Mouse (Mus musculus): ENCODE measurements at regions not wholly inside any gene's neighbourhood (a gene's known extent, or its start where the extent isn't known, plus 50 kb on each side); places are given as distances from the start of the nearest gene placed in this dataset.

DNA sequence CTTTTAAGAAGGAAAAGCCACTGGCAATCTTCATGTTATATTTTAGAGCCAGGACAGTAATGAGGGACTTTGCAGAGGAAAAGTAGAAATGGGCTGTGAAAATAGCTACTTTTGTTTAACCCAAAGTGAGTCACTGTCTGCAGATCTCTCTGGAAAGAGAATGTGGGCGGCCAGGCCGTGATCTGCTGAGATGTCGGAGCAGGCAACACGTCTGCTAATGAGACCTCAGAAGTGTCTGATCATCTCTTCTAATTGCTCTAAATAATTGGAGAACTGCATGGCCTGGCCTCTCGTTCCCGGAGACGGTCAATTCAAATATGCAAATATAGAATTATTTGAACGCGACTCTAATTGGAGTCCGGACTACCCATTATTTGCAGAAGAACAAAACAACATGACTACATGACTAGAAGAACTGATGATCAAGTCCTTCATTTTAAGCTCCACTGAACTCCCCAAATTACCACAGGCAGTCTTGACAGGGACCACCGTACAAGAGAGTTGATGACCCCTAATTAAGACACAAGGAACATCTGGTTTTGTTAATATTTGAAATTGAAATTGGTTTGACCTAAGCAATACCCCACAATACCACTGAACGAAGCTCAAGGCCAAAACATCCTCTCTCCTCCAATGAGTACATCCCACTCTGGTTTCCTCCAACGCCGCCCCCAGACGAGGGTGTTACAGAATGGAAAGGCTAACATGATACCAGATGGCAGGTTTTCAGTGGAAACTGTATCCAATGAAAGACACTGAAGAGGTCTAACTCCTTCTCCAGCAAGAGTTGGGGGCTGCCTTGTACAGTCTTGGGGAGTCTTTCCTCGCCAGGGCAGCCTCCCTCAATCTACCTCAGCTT is 290.4 kb upstream of the Runx1 start:
- TF ChIP-seq CTCF (IDR thresholded peaks at IDR 0.05; ENCODE audit: low read depth) (no peak), EP300 (IDR thresholded peaks at IDR 0.05; ENCODE audit: low read depth) (no peak)
